Mouse (Mus musculus): Measurements from ENCODE around the gene Ska3. TPM values are rescaled to one million over a fixed set of nuclear protein-coding genes. Genes with fewer than 3 reads are reported as not detected.

The Ska3 gene
- polyA plus RNA-seq, 1 experiment from 2014 or later = 30.2 TPM

DNA sequence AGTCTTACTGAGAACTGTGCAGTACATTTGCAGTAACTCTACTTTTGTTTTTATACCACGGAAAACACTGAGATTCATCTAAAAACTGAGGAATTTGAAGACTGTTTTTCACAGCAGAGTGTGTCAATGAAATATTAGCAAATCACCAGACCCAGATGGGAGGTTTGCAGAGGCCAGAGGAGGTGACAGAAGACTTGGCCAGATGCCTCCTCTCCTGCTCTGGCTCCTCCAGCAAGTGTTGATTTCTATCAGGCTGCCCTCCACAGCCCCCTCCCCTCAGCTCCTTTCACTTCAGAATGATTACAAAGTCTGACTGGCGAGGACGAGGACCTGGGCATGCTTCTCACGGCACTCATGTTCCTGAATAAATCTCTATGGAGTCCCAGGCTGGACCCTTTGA, 38.6 kb downstream of the Ska3 start:
- Histone ChIP-seq H3K9me3 (ENCODE audit: control insufficient read depth, low read length) (no peaks in the 10 kb centered on the region), H3K4me3 (ENCODE audit: low read depth, low read length) (no peak overlapping the region), H3K36me3 (ENCODE audit: control insufficient read depth, insufficient read depth, low read length) (no peaks in the 10 kb centered on the region), H3K27me3 (replicated peaks; ENCODE audit: control insufficient read depth, insufficient read depth, low read length) (no peaks in the 10 kb centered on the region), H3K27ac (ENCODE audit: low read depth) (no peak overlapping the region), H3K4me2 (ENCODE audit: low read length) (no peak overlapping the region), H3K4me1 (replicated peaks; ENCODE audit: control insufficient read depth, insufficient read depth, low read length) (no peaks in the 10 kb centered on the region), H3K9ac (ENCODE audit: low read length) (no peak overlapping the region)
- ATAC-seq (replicated peaks; ENCODE audit: low FRiP score, low TSS enrichment, low read depth) (no peak), DNase-seq (ENCODE audit: low spot score) (no peak)
- 41% methylated on average over 4 of the region's 4 CpGs for WGBS

GRCm38 (mm10) chr14:57772157-57772815, 53.7 kb downstream of the Ska3 start:
- H3K4me3 ChIP-seq (ENCODE audit: low read depth, low read length) = no peak overlapping the region
- H3K9me3 ChIP-seq (ENCODE audit: control insufficient read depth, low read length) = no peaks in the 10 kb centered on the region
- WGBS = 77% methylated on average over 6 of the region's 6 CpGs
- no peak overlapping the region for H3K4me2 ChIP-seq (ENCODE audit: low read length)
- ATAC-seq (replicated peaks; ENCODE audit: low FRiP score, low TSS enrichment, low read depth) = no peak
- H3K27ac ChIP-seq (ENCODE audit: low read depth) = no peak overlapping the region
- DNase-seq (ENCODE audit: low spot score) = no peak
- no peak overlapping the region for H3K9ac ChIP-seq (ENCODE audit: low read length)
- H3K4me1 ChIP-seq (replicated peaks; ENCODE audit: control insufficient read depth, insufficient read depth, low read length) = no peaks in the 10 kb centered on the region
- no peaks in the 10 kb centered on the region for H3K36me3 ChIP-seq (ENCODE audit: control insufficient read depth, insufficient read depth, low read length)
- no peaks in the 10 kb centered on the region for H3K27me3 ChIP-seq (replicated peaks; ENCODE audit: control insufficient read depth, insufficient read depth, low read length)

DNA sequence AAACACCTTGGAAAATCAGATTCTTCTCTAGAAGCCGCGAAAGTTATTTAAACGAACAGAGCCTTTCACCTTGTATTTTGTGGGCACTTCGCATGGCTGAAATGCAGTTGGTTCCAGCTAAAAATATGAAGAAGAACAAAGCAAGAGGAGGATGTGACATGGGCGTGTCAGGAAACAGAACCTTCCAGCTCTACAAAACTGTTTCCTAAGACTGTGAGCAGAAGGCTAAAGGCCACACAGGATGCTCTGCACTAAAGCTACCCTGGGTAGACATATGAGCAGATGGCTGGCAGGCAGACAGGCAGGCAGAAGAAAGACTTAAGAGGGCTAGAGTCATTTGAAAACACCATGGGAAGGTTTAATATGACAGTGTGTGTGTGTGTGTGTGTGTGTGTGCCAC, 56.9 kb downstream of the Ska3 start:
- no peak for DNase-seq (ENCODE audit: low spot score)
- ATAC-seq (replicated peaks; ENCODE audit: low FRiP score, low TSS enrichment, low read depth) = no peak
- H3K4me1 ChIP-seq (replicated peaks; ENCODE audit: control insufficient read depth, insufficient read depth, low read length) = no peaks in the 10 kb centered on the region

DNA sequence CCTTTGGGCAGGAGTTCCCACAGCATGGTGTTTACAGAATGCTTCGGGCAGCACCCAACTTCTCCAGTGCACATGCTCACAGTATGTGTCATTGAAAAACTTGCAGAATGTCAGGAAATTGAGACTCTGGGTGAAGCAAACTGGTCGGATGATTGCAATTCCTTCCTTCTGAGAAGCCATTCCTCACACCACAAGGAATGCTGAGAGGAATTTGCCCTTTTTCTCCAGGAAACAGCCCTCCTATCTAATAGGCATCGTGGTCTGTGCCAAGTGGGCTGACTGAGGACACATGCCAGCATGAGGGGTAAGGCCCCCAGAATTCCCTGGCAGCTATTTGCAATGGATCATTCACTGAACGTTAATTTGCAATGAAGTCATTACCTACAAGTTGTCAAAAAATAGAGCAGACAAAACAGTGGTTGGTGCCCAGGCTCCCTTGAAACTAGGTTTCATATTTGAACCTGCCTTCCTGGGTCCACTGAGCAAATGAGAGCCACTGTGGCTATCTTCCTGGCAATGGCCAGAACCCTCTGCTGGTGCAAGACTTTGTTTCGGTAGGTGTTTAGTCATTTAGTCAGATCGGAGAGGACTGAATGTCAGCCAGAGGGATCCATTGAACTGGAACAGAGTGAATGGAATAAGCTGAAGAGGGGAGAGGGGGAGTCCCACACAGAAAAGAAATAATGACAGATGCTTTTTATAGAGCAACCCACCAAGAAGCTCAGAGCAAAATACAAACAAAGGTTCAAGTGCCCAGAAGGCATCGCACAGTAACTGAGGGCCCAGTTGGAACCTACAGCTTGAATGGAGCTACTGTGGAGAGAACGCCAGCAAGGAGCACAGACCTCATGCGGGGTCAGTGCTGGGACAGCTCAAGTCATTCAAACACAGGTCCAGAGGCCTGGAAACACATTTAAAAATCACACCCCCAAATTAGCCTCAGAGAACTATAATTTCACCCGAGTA, 65.3 kb downstream of the Ska3 start:
- Histone ChIP-seq H3K9me3 (ENCODE audit: control insufficient read depth, low read length) (no peaks in the 10 kb centered on the region), H3K4me1 (replicated peaks; ENCODE audit: control insufficient read depth, insufficient read depth, low read length) (no peaks in the 10 kb centered on the region), H3K36me3 (ENCODE audit: control insufficient read depth, insufficient read depth, low read length) (no peaks in the 10 kb centered on the region), H3K27ac (ENCODE audit: low read depth) (no peak overlapping the region), H3K9ac (ENCODE audit: low read length) (no peak overlapping the region), H3K27me3 (replicated peaks; ENCODE audit: control insufficient read depth, insufficient read depth, low read length) (no peaks in the 10 kb centered on the region), H3K4me3 (ENCODE audit: low read depth, low read length) (no peak overlapping the region), H3K4me2 (ENCODE audit: low read length) (no peak overlapping the region)
- 67% methylated on average over 10 of the region's 10 CpGs for WGBS
- DNase-seq (ENCODE audit: low spot score) = no peak
- ATAC-seq (replicated peaks; ENCODE audit: low FRiP score, low TSS enrichment, low read depth) = no peak

More for the DNA sequence above, 56.9 kb downstream of the Ska3 start:
- H3K4me3 ChIP-seq (ENCODE audit: low read depth, low read length) = no peak overlapping the region
- H3K9ac ChIP-seq (ENCODE audit: low read length) = no peak overlapping the region
- no peaks in the 10 kb centered on the region for H3K9me3 ChIP-seq (ENCODE audit: control insufficient read depth, low read length)
- no peak overlapping the region for H3K4me2 ChIP-seq (ENCODE audit: low read length)
- 92% methylated on average over 5 of the region's 5 CpGs for WGBS
- no peak overlapping the region for H3K27ac ChIP-seq (ENCODE audit: low read depth)
- no peaks in the 10 kb centered on the region for H3K27me3 ChIP-seq (replicated peaks; ENCODE audit: control insufficient read depth, insufficient read depth, low read length)
- H3K36me3 ChIP-seq (ENCODE audit: control insufficient read depth, insufficient read depth, low read length) = no peaks in the 10 kb centered on the region

GRCm38 (mm10) chr14:57758237-57758636, 67.7 kb downstream of the Ska3 start, which contains the start of gene Lats2:
TSS of gene Lats2 (minus strand) at chr14:57758388.
- H3K9ac ChIP-seq (ENCODE audit: low read length) = no peak within 1 kb of the TSS
- H3K27me3 ChIP-seq (replicated peaks; ENCODE audit: control insufficient read depth, insufficient read depth, low read length) = no peaks in the 10 kb centered on the region
- no peak within 1 kb of the TSS for H3K4me3 ChIP-seq (ENCODE audit: low read depth, low read length)
- H3K9me3 ChIP-seq (ENCODE audit: control insufficient read depth, low read length) = no peaks in the 10 kb centered on the region
- no peak for DNase-seq (ENCODE audit: low spot score)
- no peak within 1 kb of the TSS for H3K4me2 ChIP-seq (ENCODE audit: low read length)
- WGBS = 78% methylated on average over 4 of the region's 4 CpGs
- H3K4me1 ChIP-seq (replicated peaks; ENCODE audit: control insufficient read depth, insufficient read depth, low read length) = no peaks in the 10 kb centered on the region
- H3K36me3 ChIP-seq (ENCODE audit: control insufficient read depth, insufficient read depth, low read length) = no peaks in the 10 kb centered on the region
- ATAC-seq (replicated peaks; ENCODE audit: low FRiP score, low TSS enrichment, low read depth) = no peak
- H3K27ac ChIP-seq (ENCODE audit: low read depth) = no peak within 1 kb of the TSS

Small RNA genes within 50 kb of the gene (microRNA-seq; reads per million reads assigned to microRNA genes)
- 0.42 reads per million for gene Mir3077

Other genes with a start within 250 kb of the Ska3 start
- gene Xpo4, start 160.8 kb downstream of the Ska3 start, polyA plus RNA-seq (2014; fragmentation: Nextera tagmentation; extraction: Ambion mirVana) = 34.9 and 37.6 TPM in 2 replicates
- gene Gm49361, start 80.1 kb downstream of the Ska3 start, polyA plus RNA-seq (2014; fragmentation: Nextera tagmentation; extraction: Ambion mirVana) = not detected in 2 replicates
- 20.5 and 21.7 TPM in 2 replicates for gene Lats2, start 67.8 kb downstream of the Ska3 start, polyA plus RNA-seq (2014; fragmentation: Nextera tagmentation; extraction: Ambion mirVana)
- 18.2 and 31.9 TPM in 2 replicates for gene Sap18, start 28.0 kb downstream of the Ska3 start, polyA plus RNA-seq (2014; fragmentation: Nextera tagmentation; extraction: Ambion mirVana)
- gene Mrpl57, start within 50 bp of the Ska3 start, polyA plus RNA-seq (2014; fragmentation: Nextera tagmentation; extraction: Ambion mirVana) = 192 and 199 TPM in 2 replicates
- 56.9 and 63.6 TPM in 2 replicates for gene Zdhhc20, start 64.1 kb upstream of the Ska3 start, polyA plus RNA-seq (2014; fragmentation: Nextera tagmentation; extraction: Ambion mirVana)
- 51.4 and 53.4 TPM in 2 replicates for gene Micu2, start 173.1 kb upstream of the Ska3 start, polyA plus RNA-seq (2014; fragmentation: Nextera tagmentation; extraction: Ambion mirVana)
- gene Fgf9, start 244.4 kb upstream of the Ska3 start, polyA plus RNA-seq (2014; fragmentation: Nextera tagmentation; extraction: Ambion mirVana) = 21.1 and 22.1 TPM in 2 replicates